Mouse (Mus musculus): ENCODE measurements at regions not wholly inside any gene's neighbourhood (a gene's known extent, or its start where the extent isn't known, plus 50 kb on each side); places are given as distances from the start of the nearest gene placed in this dataset.

DNA sequence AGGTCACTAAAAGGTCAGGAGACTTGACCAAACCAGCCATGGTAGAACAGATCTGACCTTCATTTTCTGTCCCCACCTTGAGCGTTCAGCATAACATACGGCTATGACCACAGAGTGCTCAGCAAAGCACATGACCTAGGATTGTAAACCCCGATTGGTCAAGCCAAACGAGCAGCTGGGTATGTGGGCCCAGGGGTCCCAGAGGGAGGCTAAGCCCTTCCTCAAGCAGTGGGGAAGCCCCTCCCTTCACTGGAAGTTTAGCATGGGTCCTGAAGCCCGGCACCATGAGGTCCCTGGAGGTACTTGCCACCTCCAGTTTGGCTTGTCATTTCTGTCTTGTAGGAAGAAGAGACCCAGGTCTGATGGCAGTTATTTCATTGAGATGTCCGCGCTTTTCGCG lies 149.8 kb downstream of the Cct6b start:
- no peak overlapping the region for H3K4me3 ChIP-seq (replicated peaks)
- no peak for ATAC-seq (ENCODE audit: low FRiP score)
- 90% methylated on average over 9 of the region's 9 CpGs for WGBS
- no peak overlapping the region for H3K4me2 ChIP-seq
- H3K36me3 ChIP-seq: no peaks in the 10 kb centered on the region
- no peaks in the 10 kb centered on the region for H3K9me3 ChIP-seq (replicated peaks)
- H3K27me3 ChIP-seq (replicated peaks): 0 out of 2 replicates have a peak, but pooled peaks cover 3% of the 10 kb centered on the region
- H3K27ac ChIP-seq (replicated peaks): no peak overlapping the region
- no peak overlapping the region for H3K9ac ChIP-seq (replicated peaks)
- H3K4me1 ChIP-seq: peaks cover 9% of the 10 kb centered on the region

DNA sequence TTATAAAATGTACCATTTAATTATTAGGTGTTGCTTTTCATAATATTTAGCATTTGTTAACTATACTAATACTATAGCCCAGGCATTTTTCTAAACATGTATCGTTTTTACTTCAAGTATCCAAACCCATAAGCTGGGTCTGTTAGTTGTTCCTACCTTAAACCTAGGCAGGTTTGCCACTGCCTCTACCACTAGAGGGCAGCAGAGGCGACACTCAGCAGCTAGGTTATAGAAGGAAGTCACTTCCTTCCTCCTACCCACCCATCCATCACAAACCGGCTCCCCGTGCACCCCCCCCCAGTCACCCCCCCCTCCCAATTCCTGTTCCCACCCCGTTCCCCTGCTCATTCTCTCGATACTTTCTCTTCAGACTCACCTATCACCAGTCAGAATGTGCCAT lies 150.6 kb downstream of the Cct6b start:
- 27% methylated on average over 6 of the region's 6 CpGs for WGBS
- no peak overlapping the region for H3K4me2 ChIP-seq
- no peak overlapping the region for H3K4me3 ChIP-seq (replicated peaks)
- no peak overlapping the region for H3K27ac ChIP-seq (replicated peaks)
- no peak for ATAC-seq (ENCODE audit: low FRiP score)
- peaks cover 10% of the 10 kb centered on the region for H3K4me1 ChIP-seq
- no peaks in the 10 kb centered on the region for H3K9me3 ChIP-seq (replicated peaks)
- no peak overlapping the region for H3K9ac ChIP-seq (replicated peaks)
- 0 out of 2 replicates have a peak, but pooled peaks cover 3% of the 10 kb centered on the region for H3K27me3 ChIP-seq (replicated peaks)
- H3K36me3 ChIP-seq: no peaks in the 10 kb centered on the region

- Histone ChIP-seq H3K27me3 (replicated peaks) (no peaks in the 10 kb centered on the region), H3K36me3 (no peaks in the 10 kb centered on the region), H3K9ac (replicated peaks) (no peak overlapping the region), H3K4me3 (replicated peaks) (no peak overlapping the region), H3K4me1 (peaks cover 3% of the 10 kb centered on the region; the same call in 1 of the 2 replicates), H3K9me3 (replicated peaks) (no peaks in the 10 kb centered on the region), H3K4me2 (no peak overlapping the region), H3K27ac (replicated peaks) (no peak overlapping the region)
- ATAC-seq (ENCODE audit: low FRiP score): no peak
Measured at GRCm38 (mm10) chr11:82612026-82612425, 152.1 kb downstream of the Cct6b start.

DNA sequence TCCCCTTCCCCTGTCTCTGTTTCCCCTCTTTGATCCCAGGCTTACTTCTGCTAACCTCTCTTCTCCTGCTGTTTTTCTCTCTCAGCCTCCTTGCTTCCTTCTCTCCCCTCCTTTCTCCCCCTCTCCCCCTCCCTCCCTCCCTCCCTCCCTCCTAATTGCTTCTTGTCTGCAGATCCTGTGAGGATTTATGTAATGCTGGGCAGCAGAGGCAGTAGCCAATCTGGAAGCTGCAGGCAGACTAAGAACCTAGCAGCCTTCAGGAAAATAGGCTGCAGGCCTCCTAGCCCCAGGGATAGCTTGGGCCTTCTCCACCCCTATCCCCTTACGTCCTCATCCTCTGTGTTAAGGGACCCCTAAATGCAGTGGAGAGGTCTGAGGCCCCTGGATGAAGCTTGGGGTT lies 155.2 kb downstream of the Cct6b start:
- 36% methylated on average over 1 of the region's 1 CpGs for WGBS
- Histone ChIP-seq H3K27me3 (replicated peaks) (no peaks in the 10 kb centered on the region), H3K27ac (replicated peaks) (peak overlapping the region; percentile 28; the same call in 1 of the 2 replicates), H3K9ac (replicated peaks) (no peak overlapping the region), H3K4me1 (peaks cover 3% of the 10 kb centered on the region; the same call in 1 of the 2 replicates), H3K4me3 (replicated peaks) (no peak overlapping the region), H3K9me3 (replicated peaks) (no peaks in the 10 kb centered on the region), H3K36me3 (no peaks in the 10 kb centered on the region), H3K4me2 (no peak overlapping the region)
- ATAC-seq (ENCODE audit: low FRiP score): 0 out of 2 replicates have a peak, but pooled peaks have one; percentile 38

GRCm38 (mm10) chr11:82607661-82608060 lies 156.5 kb downstream of the Cct6b start:
- no peak overlapping the region for H3K4me2 ChIP-seq
- no peaks in the 10 kb centered on the region for H3K27me3 ChIP-seq (replicated peaks)
- peaks cover 12% of the 10 kb centered on the region for H3K4me1 ChIP-seq
- H3K9me3 ChIP-seq (replicated peaks): no peaks in the 10 kb centered on the region
- H3K4me3 ChIP-seq (replicated peaks): no peak overlapping the region
- no peaks in the 10 kb centered on the region for H3K36me3 ChIP-seq
- no peak overlapping the region for H3K9ac ChIP-seq (replicated peaks)
- 79% methylated on average over 5 of the region's 5 CpGs for WGBS
- H3K27ac ChIP-seq (replicated peaks): no peak overlapping the region
- ATAC-seq (ENCODE audit: low FRiP score): no peak

GRCm38 (mm10) chr11:82604251-82604835 lies 159.8 kb downstream of the Cct6b start:
- H3K27ac ChIP-seq (replicated peaks): no peak overlapping the region
- no peaks in the 10 kb centered on the region for H3K36me3 ChIP-seq
- no peak overlapping the region for H3K4me2 ChIP-seq
- no peak overlapping the region for H3K9ac ChIP-seq (replicated peaks)
- H3K4me3 ChIP-seq (replicated peaks): no peak overlapping the region
- H3K27me3 ChIP-seq (replicated peaks): peaks cover 4% of the 10 kb centered on the region; the same call in 1 of the 2 replicates
- peaks cover 24% of the 10 kb centered on the region for H3K4me1 ChIP-seq
- no peaks in the 10 kb centered on the region for H3K9me3 ChIP-seq (replicated peaks)
- ATAC-seq (ENCODE audit: low FRiP score): no peak
- 65% methylated on average over 7 of the region's 7 CpGs for WGBS

DNA sequence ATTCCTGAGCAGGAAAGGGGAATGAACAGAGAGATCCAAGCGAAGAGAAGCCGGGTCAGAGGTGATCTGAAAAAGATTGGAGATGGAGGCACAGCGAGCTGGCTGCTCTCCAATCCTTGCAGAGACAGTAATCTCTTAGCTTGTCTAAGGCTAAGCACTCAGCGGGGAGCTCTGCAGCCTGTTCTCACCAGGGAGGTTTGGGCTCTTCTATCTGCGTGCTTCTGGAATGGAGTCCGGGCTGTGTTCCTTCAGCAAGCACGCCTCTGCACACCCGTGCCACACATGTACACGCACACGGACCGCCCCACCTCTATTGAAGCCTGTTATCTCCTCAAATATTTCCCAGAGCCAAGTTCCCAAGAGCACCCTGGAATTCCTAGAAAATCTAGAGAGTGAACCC lies 161.3 kb downstream of the Cct6b start:
- Histone ChIP-seq H3K27me3 (replicated peaks) (peaks cover 4% of the 10 kb centered on the region; the same call in 1 of the 2 replicates), H3K9me3 (replicated peaks) (no peaks in the 10 kb centered on the region), H3K4me2 (peak overlapping the region; percentile 0; the same call in 1 of the 2 replicates), H3K4me1 (peaks cover 30% of the 10 kb centered on the region), H3K9ac (replicated peaks) (no peak overlapping the region), H3K36me3 (no peaks in the 10 kb centered on the region), H3K27ac (replicated peaks) (no peak overlapping the region), H3K4me3 (replicated peaks) (no peak overlapping the region)
- WGBS: 35% methylated on average over 11 of the region's 11 CpGs
- no peak for ATAC-seq (ENCODE audit: low FRiP score)

DNA sequence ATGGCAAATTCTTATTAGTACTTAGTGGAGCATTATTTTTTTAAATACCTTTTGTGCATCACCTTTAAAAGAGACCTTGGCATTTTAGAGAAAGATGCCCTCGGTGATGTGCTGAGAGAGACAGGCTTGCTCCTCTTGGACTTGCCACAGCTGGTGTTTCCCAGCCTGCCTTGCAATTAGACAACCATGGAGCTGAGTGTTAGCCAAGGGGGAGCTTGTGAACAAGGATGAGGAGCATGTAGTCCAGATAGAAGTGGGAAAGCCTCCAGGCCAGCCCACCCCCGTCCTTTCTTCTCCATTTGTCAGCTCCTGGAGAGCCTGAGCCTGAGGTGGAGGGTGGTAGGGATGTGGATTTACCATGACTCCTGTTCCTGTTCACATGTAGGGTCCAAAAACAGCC lies 161.9 kb downstream of the Cct6b start:
- Histone ChIP-seq H3K9me3 (replicated peaks) (no peaks in the 10 kb centered on the region), H3K4me1 (peaks cover 32% of the 10 kb centered on the region), H3K4me2 (no peak overlapping the region), H3K27ac (replicated peaks) (no peak overlapping the region), H3K36me3 (no peaks in the 10 kb centered on the region), H3K27me3 (replicated peaks) (peaks cover 4% of the 10 kb centered on the region; the same call in 1 of the 2 replicates), H3K9ac (replicated peaks) (no peak overlapping the region), H3K4me3 (replicated peaks) (no peak overlapping the region)
- ATAC-seq (ENCODE audit: low FRiP score): no peak
- WGBS: 49% methylated on average over 2 of the region's 2 CpGs

DNA sequence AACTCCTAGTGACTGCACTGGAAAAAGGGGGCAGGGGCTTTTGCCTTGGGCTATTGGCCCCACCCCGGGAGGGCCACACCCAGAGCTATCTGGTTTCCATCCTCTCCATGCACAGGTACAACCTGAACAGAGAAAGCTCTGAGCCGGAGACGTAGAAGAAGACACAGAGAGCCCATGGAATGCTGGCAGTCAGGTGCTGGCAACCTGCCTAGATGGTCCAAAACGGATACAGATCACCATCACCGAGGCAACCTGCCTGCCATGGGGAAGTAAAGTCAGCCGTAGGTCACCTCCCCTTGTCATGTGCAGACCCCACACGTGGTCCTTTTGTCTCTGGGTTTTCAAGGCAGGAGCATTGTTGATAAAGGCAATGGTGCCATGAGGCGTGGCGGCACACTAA lies 164.0 kb downstream of the Cct6b start:
- Histone ChIP-seq H3K4me2 (no peak overlapping the region), H3K27me3 (replicated peaks) (peaks cover 4% of the 10 kb centered on the region; the same call in 1 of the 2 replicates), H3K4me1 (peaks cover 32% of the 10 kb centered on the region), H3K27ac (replicated peaks) (no peak overlapping the region), H3K36me3 (no peaks in the 10 kb centered on the region), H3K9me3 (replicated peaks) (no peaks in the 10 kb centered on the region), H3K9ac (replicated peaks) (no peak overlapping the region), H3K4me3 (replicated peaks) (no peak overlapping the region)
- ATAC-seq (ENCODE audit: low FRiP score): no peak
- WGBS: 67% methylated on average over 9 of the region's 9 CpGs

GRCm38 (mm10) chr11:82597757-82598156 lies 166.4 kb downstream of the Cct6b start:
- 23% methylated on average over 6 of the region's 6 CpGs for WGBS
- Histone ChIP-seq H3K9ac (replicated peaks) (no peak overlapping the region), H3K4me2 (no peak overlapping the region), H3K27ac (replicated peaks) (no peak overlapping the region), H3K4me3 (replicated peaks) (no peak overlapping the region), H3K36me3 (no peaks in the 10 kb centered on the region), H3K27me3 (replicated peaks) (peaks cover 4% of the 10 kb centered on the region; the same call in 1 of the 2 replicates), H3K9me3 (replicated peaks) (no peaks in the 10 kb centered on the region), H3K4me1 (peaks cover 24% of the 10 kb centered on the region)
- no peak for ATAC-seq (ENCODE audit: low FRiP score)

DNA sequence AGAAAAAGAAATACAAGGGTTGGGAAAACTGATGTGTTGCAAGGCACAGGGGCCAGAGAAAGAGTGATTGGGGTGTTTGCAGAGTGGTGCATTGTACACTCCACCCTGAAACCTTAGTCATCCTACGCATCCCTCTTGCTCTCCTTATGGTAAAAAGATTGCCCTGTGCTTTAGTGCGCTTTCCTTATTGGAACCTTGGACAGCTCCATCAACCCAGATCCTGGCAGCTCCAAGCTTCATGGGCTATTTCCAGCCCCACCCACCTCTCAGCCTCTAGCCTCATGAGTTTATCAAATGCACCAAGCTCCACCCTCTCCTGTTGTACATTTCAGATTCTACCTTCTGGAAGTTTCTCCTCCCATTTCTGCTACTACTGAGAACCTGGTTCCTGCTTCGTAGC lies 167.3 kb downstream of the Cct6b start:
- Histone ChIP-seq H3K4me1 (peaks cover 15% of the 10 kb centered on the region), H3K27ac (replicated peaks) (no peak overlapping the region), H3K4me3 (replicated peaks) (no peak overlapping the region), H3K4me2 (no peak overlapping the region), H3K27me3 (replicated peaks) (peaks cover 4% of the 10 kb centered on the region; the same call in 1 of the 2 replicates), H3K36me3 (no peaks in the 10 kb centered on the region), H3K9ac (replicated peaks) (no peak overlapping the region), H3K9me3 (replicated peaks) (no peaks in the 10 kb centered on the region)
- WGBS: 66% methylated on average over 3 of the region's 3 CpGs
- no peak for ATAC-seq (ENCODE audit: low FRiP score)

DNA sequence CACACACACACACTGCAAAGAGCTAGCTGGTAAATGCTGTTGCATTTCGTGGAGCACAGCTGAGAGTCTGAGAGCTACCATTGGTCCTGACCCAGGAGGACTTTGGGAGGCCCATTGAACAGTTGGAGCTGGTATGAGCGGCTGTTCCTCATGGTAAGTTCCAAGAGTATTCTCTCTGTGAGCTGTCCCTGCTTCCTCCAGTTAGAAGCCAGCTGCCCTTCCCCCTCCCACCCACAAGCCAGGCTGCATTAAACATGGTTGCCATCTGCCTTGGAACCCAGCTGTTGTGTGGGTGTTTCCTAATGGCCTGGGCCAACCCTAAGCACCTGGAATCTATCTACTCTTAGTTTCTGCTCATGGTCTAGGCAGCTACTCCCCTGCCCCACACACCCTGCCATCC lies 174.4 kb downstream of the Cct6b start:
- no peaks in the 10 kb centered on the region for H3K36me3 ChIP-seq
- H3K9ac ChIP-seq (replicated peaks): no peak overlapping the region
- H3K27ac ChIP-seq (replicated peaks): no peak overlapping the region
- no peaks in the 10 kb centered on the region for H3K27me3 ChIP-seq (replicated peaks)
- no peak overlapping the region for H3K4me3 ChIP-seq (replicated peaks)
- no peaks in the 10 kb centered on the region for H3K9me3 ChIP-seq (replicated peaks)
- 96% methylated on average over 2 of the region's 2 CpGs for WGBS
- no peaks in the 10 kb centered on the region for H3K4me1 ChIP-seq
- no peak for ATAC-seq (ENCODE audit: low FRiP score)
- no peak overlapping the region for H3K4me2 ChIP-seq

Measured in neural tube, embryonic 15.5 days (tissue).